Mouse (Mus musculus): Measurements from ENCODE around the gene Galntl6.

- TF ChIP-seq POLR2A (IDR thresholded peaks at IDR 0.05; ENCODE audit: insufficient read length, low read depth) (no peak), E2F4 (IDR thresholded peaks at IDR 0.05; ENCODE audit: insufficient read depth) (no peak)
These were observed 21.8 kb downstream of the Galntl6 start for GRCm38 (mm10) chr8:58890591-58890990.

Data from myocyte (in vitro differentiated cells).